Mouse (Mus musculus) heart, adult 9 months (tissue): ENCODE measurements around the gene Antxr1.

ENCODE experiments used
- DNase-seq, 2 experiments: peaks; one replicate each; pipeline ENCODE4 v3.0.0; 2022; ENCODE audit warnings: low spot score in 2 of 2

Antxr1 gene

GRCm38 (mm10) chr6:87143594-87143993 lies 192.0 kb downstream of the Antxr1 start:
- DNase-seq: peak in 1 of 2 experiments; percentile 35

DNA sequence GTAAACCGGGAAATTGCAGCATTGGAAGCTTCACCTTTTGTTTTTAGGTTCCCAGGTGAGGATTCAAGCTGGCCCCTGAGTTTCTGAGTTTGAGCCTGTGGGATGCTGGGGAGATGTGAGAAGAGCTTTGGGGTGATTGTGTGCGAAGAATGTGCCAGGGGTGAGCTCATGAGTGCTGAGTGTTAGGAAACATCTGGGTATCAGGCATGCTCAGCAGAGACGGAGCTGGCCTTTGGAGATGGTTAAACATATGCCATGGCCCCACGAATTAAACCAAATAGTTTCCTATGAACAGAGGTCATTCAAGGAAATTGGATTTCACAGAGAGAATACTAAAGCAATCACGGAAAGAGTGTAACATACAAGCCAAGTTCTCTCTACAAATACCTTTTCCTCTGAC lies 193.4 kb downstream of the Antxr1 start:
- DNase-seq: peak; percentile 24 to 46

DNA sequence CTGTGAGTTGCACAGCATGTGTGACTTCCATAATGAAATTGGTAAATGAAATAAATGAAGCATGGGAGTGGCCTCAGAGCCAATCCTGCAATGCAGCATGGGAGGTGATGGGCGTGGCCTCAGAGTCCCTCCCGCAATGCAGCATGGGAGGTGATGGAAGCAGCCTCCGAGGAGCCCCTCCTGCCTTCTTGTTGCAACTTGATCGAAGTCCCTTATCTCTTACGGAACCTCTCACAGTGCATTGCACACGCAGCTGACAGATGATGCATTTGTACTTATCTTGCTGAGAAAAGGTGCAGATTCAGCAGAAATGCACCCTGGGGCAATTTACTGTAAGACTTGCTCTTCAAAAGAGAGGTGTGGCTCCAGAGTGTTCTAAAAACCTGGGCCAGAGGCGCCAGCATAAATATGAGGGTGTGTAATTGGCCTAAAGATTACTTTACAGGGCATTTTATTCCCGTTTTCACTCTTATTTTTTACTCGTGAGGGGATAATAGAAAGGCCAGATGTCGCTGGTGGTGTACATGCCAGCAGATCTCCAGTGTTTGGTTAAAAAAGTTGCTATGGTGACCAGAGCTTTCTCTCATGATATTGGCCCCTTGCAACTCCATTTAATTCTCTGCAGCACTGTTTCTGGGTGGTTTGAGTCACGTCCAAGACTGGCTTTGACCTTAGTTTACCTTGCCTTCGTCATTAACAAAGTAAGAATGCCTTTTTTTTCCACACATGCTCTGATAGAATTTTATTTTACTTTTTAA lies 195.6 kb downstream of the Antxr1 start:
- DNase-seq: peak in 1 of 2 experiments; percentile 30

GRCm38 (mm10) chr6:87138479-87138878 lies 197.1 kb downstream of the Antxr1 start:
- no peak for DNase-seq

DNA sequence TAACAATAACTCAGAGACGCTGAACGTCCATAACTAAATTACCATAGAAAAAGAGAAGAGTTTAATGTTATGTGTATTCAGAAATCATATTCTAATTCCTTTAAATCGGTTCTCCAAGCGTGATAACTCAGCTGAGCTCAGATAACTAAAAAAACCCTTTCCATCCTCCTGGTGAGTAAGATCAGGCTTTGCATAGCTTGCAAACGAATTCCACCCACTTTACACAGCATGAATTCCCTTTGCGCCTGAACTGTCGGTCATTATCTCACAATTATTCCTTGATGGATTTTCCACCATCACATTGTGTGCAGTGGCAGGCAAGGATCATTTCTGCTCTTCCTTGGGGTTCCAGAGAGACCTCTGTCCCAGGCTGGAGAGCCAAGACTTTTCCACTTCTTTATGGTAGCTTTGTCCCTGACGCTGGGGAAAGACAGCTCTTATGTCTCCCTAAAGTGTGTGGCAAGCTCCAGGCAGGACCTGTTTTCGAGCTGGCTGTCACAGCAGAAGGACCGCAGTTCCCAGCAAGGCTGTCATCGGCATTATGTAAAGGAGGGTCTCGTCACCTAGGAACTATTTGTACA lies 201.6 kb downstream of the Antxr1 start:
- no peak for DNase-seq

GRCm38 (mm10) chr6:87133520-87133919 lies 202.1 kb downstream of the Antxr1 start:
- no peak for DNase-seq

GRCm38 (mm10) chr6:87131078-87131477 lies 204.5 kb downstream of the Antxr1 start:
- no peak for DNase-seq

GRCm38 (mm10) chr6:87130628-87131027 lies 205.0 kb downstream of the Antxr1 start:
- DNase-seq: no peak

DNA sequence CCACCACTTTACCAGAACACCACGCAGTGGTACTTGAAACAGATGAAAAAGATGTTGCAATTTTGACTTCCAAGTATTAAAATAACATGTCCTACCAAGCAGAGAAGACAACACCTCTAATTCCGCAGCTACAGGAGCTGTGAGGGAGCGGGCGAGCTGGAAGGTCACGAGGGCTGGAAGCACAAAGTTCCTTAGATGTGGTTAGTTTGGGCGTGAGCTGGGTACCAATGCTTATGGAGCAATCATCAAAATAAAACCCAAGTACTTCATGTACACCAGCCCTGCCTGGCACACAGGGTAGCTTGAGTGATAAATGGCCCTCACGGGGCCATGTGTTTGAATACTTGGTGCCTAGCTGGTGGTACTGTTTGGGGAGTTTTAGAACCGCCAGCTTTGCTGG lies 205.8 kb downstream of the Antxr1 start:
- no peak for DNase-seq

DNA sequence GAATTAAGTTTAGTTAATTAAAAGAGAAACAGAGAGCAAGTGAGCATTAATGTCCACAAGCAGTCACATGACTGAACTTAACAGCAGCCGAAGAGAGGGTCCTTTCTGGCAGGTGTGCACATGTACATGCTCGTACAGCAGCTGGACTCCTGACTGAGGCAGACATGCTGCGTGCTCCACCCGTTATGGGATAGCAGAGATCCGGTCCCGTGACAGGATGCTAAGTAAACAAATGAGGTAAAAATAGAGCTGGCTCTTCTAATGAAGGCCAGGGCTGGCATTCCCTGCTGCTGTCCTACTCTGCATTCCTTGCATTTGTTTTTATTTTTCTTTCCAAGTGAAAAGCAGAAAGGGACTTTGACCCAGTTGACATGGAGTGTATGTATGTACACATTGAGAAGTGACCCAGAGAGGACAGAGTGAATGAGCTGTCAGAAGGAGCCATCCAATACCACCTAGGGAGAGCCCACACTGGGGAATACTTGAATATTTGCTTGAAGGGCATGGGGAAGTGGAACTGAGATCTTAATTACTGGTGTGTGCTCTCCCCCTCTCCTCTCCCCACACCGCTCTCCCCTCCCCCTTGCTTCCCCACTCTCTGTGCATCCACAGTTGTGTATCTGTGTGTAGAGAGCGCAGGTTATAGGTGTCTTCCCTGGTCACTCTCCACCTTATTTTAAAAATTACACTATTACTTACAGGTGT lies 208.4 kb downstream of the Antxr1 start:
- no peak for DNase-seq

- no peak for DNase-seq
These were observed 211.6 kb downstream of the Antxr1 start for GRCm38 (mm10) chr6:87123973-87124372.

DNA sequence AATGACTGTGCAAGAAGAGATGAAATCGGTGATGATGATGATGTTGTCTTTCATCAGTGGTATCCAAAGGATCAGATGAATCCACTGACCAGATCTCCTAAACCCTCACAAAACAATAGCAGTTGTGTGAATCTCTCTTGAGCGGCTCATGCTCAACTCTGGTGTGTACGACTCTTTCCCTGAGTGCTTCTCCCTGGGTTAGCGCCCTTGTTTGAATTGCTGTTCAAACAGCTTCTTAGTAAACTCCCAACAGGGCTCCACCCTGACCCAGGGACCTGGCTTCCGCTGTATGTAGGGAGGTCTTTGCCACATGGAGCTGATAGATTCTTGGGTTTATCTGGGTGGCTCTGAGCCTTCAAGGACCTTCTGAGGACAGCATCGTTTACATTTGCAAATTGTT lies 212.2 kb downstream of the Antxr1 start:
- no peak for DNase-seq

GRCm38 (mm10) chr6:87121961-87122360 lies 213.7 kb downstream of the Antxr1 start:
- DNase-seq: no peak

- no peak for DNase-seq
These were observed 215.0 kb downstream of the Antxr1 start for GRCm38 (mm10) chr6:87120661-87121060.

DNA sequence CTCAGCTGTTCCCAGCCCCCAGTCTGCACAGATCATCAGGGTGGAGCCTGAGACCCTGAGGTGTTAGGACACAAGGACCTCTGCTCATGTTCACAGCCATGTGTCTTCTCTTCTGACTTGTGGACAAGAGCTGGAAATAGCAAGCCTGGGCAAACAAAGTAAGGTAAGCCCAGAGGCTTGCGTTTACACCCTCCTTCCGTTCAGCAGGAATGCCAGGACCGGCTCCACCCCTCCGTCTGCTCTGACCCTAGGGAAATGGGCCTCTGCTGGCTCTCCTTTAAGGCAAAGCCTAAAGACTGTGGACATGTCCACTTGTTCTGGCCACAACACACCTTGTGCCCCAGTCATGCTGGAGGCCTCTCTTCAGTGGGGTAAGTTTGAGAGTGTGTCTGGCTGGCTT lies 215.6 kb downstream of the Antxr1 start:
- DNase-seq: no peak

DNA sequence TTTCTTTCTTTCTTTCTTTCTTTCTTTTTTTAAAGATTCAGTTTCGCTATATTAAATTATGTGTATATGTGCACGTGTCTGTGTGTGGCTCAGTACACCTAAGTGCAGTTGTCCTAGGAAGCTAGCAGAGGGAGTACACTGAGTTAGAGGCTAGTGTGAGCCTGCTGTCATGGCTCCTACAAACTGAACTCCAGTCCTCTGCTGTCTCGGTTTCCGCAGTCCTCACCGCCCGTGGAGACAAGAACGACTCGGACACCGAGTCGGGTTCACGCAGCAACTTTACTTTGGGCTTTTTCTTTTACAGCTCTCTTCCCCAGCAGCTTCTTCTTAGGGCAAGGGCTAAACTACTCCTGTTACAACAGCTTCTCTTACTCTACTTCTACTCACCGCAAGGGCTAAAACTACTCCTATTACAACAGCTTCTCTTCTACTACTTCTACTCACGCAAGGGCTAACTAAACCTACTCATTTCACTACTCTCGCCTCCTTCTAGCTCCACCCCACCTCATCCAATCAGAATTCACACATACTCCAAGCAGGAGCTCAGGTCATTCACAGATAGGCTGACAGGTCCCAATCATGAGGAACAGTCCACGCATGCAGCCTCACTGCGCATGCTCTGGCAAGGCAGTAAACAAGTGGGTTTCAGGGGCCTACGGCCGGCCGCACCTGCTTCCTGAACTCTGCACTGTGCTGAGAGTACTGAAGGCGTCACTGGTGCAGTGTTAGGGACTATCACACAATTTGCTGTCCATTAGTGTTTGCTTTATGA lies 216.4 kb downstream of the Antxr1 start:
- DNase-seq: no peak

DNA sequence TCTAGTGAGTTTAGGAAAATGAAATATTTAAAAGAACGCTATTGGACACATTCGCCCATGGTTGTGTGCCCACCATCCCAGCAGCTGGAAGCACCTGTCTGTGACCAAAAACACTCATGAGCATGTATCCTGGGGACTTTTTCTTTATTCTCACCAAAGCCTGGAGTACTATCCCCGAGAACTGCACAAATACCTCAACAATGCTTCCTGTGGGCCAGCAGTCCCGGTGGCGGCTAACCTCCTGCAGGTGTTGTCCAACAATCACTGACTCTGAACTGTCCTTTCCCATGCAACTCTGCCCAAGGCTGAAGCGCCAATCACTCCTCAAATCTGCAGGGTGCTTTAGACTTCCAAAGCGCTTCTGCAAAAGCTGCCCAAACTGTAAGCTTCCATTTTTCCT lies 219.0 kb downstream of the Antxr1 start:
- no peak for DNase-seq

DNA sequence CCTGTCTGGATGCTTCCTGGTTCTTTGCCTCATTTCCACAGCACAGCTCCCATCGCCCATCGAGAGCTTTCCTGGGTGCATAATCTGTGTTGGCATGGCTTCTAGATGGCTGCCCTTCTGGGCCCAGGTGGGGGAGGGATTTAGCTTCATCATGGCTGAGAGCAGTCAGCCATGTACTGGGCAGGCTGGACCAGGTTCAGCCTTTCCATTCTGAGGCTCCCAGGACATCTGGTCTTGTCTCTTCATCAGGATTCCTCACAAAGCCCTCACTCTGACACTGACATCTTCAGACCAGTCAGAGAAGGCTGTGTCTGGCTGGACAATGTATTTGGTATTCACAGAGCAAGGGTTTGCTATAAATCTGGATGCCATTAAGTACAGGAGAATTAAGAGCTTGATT lies 219.6 kb downstream of the Antxr1 start:
- no peak for DNase-seq

GRCm38 (mm10) chr6:87112125-87112524 lies 223.5 kb downstream of the Antxr1 start:
- DNase-seq: peak; percentile 25 to 33

- DNase-seq: no peak
These were observed 224.1 kb downstream of the Antxr1 start for GRCm38 (mm10) chr6:87111493-87111892.

DNA sequence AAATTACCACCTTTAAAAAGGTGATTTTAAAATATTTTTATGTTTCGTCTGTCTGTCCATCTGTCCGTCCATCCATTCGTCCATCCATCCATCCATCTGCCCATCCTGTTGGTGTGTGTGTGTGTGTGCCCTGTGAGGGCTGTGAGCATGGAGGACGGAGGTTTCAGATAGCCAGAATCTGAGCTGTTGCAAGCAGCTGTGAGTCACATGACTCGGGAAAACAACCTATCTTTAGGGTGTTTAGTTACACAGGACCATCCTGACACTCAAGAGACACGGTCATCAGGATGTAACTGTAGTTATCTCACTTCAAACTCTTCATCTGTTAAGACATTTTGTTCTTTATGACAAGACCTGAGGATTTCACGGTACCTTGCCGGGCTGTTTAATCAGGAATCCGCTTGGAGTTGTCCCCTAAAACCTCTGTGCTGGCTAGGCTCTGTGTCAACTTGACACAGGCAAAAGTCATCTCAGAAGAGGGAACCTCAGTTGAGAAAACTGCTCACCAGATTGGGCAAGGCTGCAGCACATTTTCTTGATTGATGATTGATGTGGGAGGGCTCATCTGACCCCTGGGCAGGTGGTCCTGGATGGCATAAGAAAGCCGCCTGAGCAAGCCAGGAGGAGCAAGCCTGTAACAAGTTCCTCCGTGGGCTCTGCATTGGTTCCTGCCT lies 231.4 kb downstream of the Antxr1 start, which contains the start of gene D6Ertd527e:
Gene D6Ertd527e, plus strand, starts transcription at position 624 of the 674 bp plus-strand sequence.
- DNase-seq: no peak
